ENCODE assay signal across 30 mouse cellular contexts in the genomic region with DNA sequence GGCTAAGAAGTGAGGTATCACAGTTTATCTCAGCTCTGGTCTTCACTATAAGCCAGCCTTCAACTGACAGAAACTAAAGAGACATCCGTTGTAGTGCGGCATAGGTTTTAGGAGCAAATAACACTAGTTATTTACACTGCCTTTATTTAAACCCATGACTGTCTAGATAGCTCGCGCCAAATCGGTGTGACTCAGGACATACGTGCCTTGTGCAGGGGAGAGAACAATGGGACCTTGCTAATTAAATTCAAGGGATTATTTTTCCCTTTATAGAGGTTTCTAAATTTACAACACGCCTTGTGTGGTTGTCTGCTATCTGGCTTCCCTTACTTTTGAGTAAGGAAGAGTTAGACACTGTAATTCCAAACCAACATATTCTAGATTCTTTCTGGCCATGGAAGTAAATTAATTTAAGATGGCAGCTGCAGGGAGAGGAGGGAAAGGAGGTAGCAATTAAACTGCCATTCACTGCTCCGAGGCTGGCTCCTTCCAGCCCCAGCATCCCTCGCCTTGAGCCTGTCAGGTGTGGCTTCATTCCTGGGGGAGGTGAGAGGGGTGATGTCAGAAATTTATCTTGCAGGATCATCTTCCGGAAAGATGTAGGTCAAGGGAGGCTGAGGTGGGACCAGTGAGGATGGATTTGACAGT.
DNase-seq lines count a peak whose midpoint lies in the region; ATAC-seq and TF ChIP-seq lines count a peak whose summit lies in the region.
"Had no signal": no experiment of that assay in that cellular context is flagged by ENCODE, and none has a peak within 500 bp of the region (broad histone marks: within the 10 kb centered on the region; RNA-seq: fewer than 3 reads in every experiment).

No protein-coding gene starts in this region.

- H3K4me1 ChIP-seq in limb, embryonic 14.5 days (ENCODE audit: control insufficient read depth, insufficient read depth, low read length): no peaks in the 10 kb centered on the region
- H3K4me1 ChIP-seq in limb, embryonic 10.5 days: peaks cover 4% of the 10 kb centered on the region; the same call in 1 of the 2 replicates
- H3K4me1 ChIP-seq in olfactory bulb, adult 2 months (ENCODE audit: control insufficient read depth, insufficient read depth, low read length): peaks cover 9% of the 10 kb centered on the region
- H3K4me1 ChIP-seq: heart, embryonic 12.5 days; hindbrain, embryonic 13.5 days; limb, embryonic 15.5 days; liver, embryonic 13.5 days; neural tube, embryonic 15.5 days had no signal

- ATAC-seq in frontal cortex, adult (ENCODE audit: low TSS enrichment): peak; percentile 13
- ATAC-seq in limb, embryonic 14.5 days (ENCODE audit: low FRiP score, low read depth): peak; percentile 53
- ATAC-seq: forebrain, embryonic 14.5 days; midbrain, embryonic 16.5 days had no signal

- no peak overlapping the region for H3K27ac ChIP-seq in limb, embryonic 14.5 days (replicated peaks; ENCODE audit: low read depth, low read length)
- H3K27ac ChIP-seq in limb, embryonic 10.5 days: no peak overlapping the region
- H3K27ac ChIP-seq in olfactory bulb, adult 2 months (ENCODE audit: insufficient read depth, low read depth, low read length): peak overlapping the region; percentile 89
- H3K27ac ChIP-seq: gastrocnemius, adult 2 months; heart, adult 2 months; hindbrain, embryonic 13.5 days; layer of hippocampus, adult 2 months; limb, embryonic 15.5 days; liver, embryonic 13.5 days; macrophage; neural tube, embryonic 15.5 days had no signal

- H3K4me3 ChIP-seq in limb, embryonic 14.5 days (replicated peaks; ENCODE audit: low read length): no peak overlapping the region
- no peak overlapping the region for H3K4me3 ChIP-seq in limb, embryonic 10.5 days
- no peak overlapping the region for H3K4me3 ChIP-seq in olfactory bulb, adult 2 months (ENCODE audit: insufficient read depth, low read depth, low read length)
- H3K4me3 ChIP-seq: gastrocnemius, adult 2 months; heart, adult 2 months; heart, embryonic 12.5 days; hindbrain, embryonic 13.5 days; layer of hippocampus, adult 2 months; limb, embryonic 15.5 days; liver, embryonic 13.5 days; neural tube, embryonic 15.5 days had no signal

- no peak overlapping the region for H3K4me2 ChIP-seq in limb, embryonic 14.5 days (replicated peaks; ENCODE audit: low read depth, low read length, severe bottlenecking)
- H3K4me2 ChIP-seq: heart, embryonic 12.5 days; hindbrain, embryonic 13.5 days; limb, embryonic 15.5 days; liver, embryonic 13.5 days; neural tube, embryonic 15.5 days had no signal

- no peak for TF ChIP-seq CTCF in brain, embryonic 14.5 days (IDR thresholded peaks at IDR 0.05; ENCODE audit: borderline replicate concordance, extremely low read depth, insufficient read depth, insufficient read length)
- TF ChIP-seq CTCF in olfactory bulb, adult 2 months (IDR thresholded peaks at IDR 0.05; ENCODE audit: insufficient read depth, low read depth, low read length): no peak

- H3K36me3 ChIP-seq in limb, embryonic 14.5 days (ENCODE audit: control insufficient read depth, insufficient read depth, low read length): peaks cover 48% of the 10 kb centered on the region
- peaks cover 82% of the 10 kb centered on the region for H3K36me3 ChIP-seq in limb, embryonic 10.5 days

- H3K9ac ChIP-seq in limb, embryonic 14.5 days (ENCODE audit: low read depth, low read length, severe bottlenecking): no peak overlapping the region
- H3K9ac ChIP-seq: heart, embryonic 12.5 days; hindbrain, embryonic 13.5 days; limb, embryonic 15.5 days; liver, embryonic 13.5 days; neural tube, embryonic 15.5 days had no signal

- no peak for DNase-seq in frontal cortex, postnatal 10 days (ENCODE audit: low spot score in 2 of 2)
- DNase-seq in limb, embryonic 14.5 days (ENCODE audit: low spot score): no peak
- no peak for DNase-seq in limb, embryonic 10.5 days (ENCODE audit: low spot score)
- DNase-seq in brain, embryonic 14.5 days (ENCODE audit: low read depth): peak; percentile 25
- DNase-seq in layer of hippocampus, postnatal 25 days (ENCODE audit: extremely low spot score in 1 of 2, low spot score in 1 of 2): no peak
- DNase-seq: adrenal gland, postnatal 10 days; cerebellum, adult 11-12 months; cerebellum, adult 9-11 months; embryo, embryonic 11 days; gastrocnemius, adult 2 months; heart, adult 2 months; heart, postnatal 4 days; kidney, postnatal 25 days; liver, embryonic 13.5 days; lung, adult 2 months; lung, postnatal 10 days; spleen, adult 18-20 months; thymus, adult 2 months; thymus, postnatal 4 days had no signal

- TF ChIP-seq POLR2A in limb, embryonic 14.5 days (IDR thresholded peaks at IDR 0.05; ENCODE audit: borderline replicate concordance, extremely low read depth, insufficient read depth, insufficient read length): no peak
- TF ChIP-seq POLR2A in brain, embryonic 14.5 days (IDR thresholded peaks at IDR 0.05; ENCODE audit: borderline replicate concordance, extremely low read depth, insufficient read depth, insufficient read length, poor library complexity, severe bottlenecking): no peak
- no peak for TF ChIP-seq POLR2A in olfactory bulb, adult 2 months (IDR thresholded peaks at IDR 0.05; ENCODE audit: insufficient read depth, low read depth, low read length)

- H3K9me3 ChIP-seq in limb, embryonic 14.5 days (ENCODE audit: control insufficient read depth, low read length): no peaks in the 10 kb centered on the region
- H3K9me3 ChIP-seq in limb, embryonic 10.5 days (replicated peaks): no peaks in the 10 kb centered on the region
- H3K9me3 ChIP-seq: G1E; heart, embryonic 12.5 days; hindbrain, embryonic 13.5 days; limb, embryonic 15.5 days; liver, embryonic 13.5 days; neural tube, embryonic 15.5 days had no signal

- 64% methylated on average over 10 of the region's 10 CpGs for WGBS in limb, embryonic 14.5 days
- 84% methylated on average over 10 of the region's 10 CpGs for WGBS in limb, embryonic 10.5 days
- WGBS in olfactory bulb, adult 2 months: 36% methylated on average over 10 of the region's 10 CpGs

- H3K27me3 ChIP-seq in limb, embryonic 14.5 days (ENCODE audit: control insufficient read depth, insufficient read depth, low read length): no peaks in the 10 kb centered on the region
- H3K27me3 ChIP-seq in limb, embryonic 10.5 days (ENCODE audit: low read depth, poor library complexity, severe bottlenecking): no peaks in the 10 kb centered on the region
- H3K27me3 ChIP-seq: heart, embryonic 12.5 days; hindbrain, embryonic 13.5 days; limb, embryonic 15.5 days; liver, embryonic 13.5 days; neural tube, embryonic 15.5 days had no signal
